Mouse (Mus musculus) hindbrain, embryonic 10.5 days (tissue): ENCODE data around the gene Col12a1. TPM values are rescaled to one million over a fixed set of nuclear protein-coding genes. Genes with fewer than 3 reads are reported as not detected.

Experiments
- DNase-seq: peaks from one replicate; pipeline ENCODE4 v3.0.0-alpha.2; 2017; ENCODE audit warnings: low spot score
- H3K27ac ChIP-seq: fragments of 300-500 bp; sonication (generic); 2 replicates; pipeline ENCODE4 v1.5.1; 2016; ENCODE audit warnings: mild to moderate bottlenecking, moderate library complexity
- H3K27me3 ChIP-seq: fragments of 300-500 bp; sonication (generic); 2 replicates; pipeline ENCODE4 v1.6.1; 2016; ENCODE audit warnings: mild to moderate bottlenecking; ENCODE audit not compliant: poor library complexity, insufficient read depth, severe bottlenecking
- H3K36me3 ChIP-seq: fragments of 300-500 bp; sonication (generic); 2 replicates; pipeline ENCODE4 v1.6.1; 2016; ENCODE audit warnings: mild to moderate bottlenecking, moderate library complexity
- H3K4me1 ChIP-seq: fragments of 300-500 bp; sonication (generic); replicated peaks from 2 replicates; pipeline ENCODE4 v1.6.1; 2016; ENCODE audit warnings: mild to moderate bottlenecking
- H3K4me3 ChIP-seq: fragments of 300-500 bp; sonication (generic); 2 replicates; pipeline ENCODE4 v1.5.1; 2016; ENCODE audit warnings: mild to moderate bottlenecking, moderate library complexity
- H3K9me3 ChIP-seq: fragments of 300-500 bp; sonication (generic); 2 replicates; pipeline ENCODE4 v1.6.1; 2016; ENCODE audit warnings: mild to moderate bottlenecking, moderate library complexity
- WGBS: fragments of 180-500 bp; shearing (Covaris S2); methylation state at CpG from one replicate; pipeline ENCODE4 v1.1.7; 2016; 5-methylcytosine and 5-hydroxymethylcytosine counted together
- polyA plus RNA-seq: library from polyadenylated mRNA; unstranded; fragments of >200 nt; fragmentation: Nextera tagmentation; extraction: Ambion mirVana; gene quantifications from 2 replicates; pipeline ENCODE4 v1.2.1, GENCODE M21; 2016

Col12a1 gene
- 5.8 and 9.0 TPM in 2 replicates for polyA plus RNA-seq

GRCm38 (mm10) chr9:79718481-79719370 lies at the start of gene Col12a1:
Col12a1 (minus strand) TSS chr9:79718831.
- WGBS, result under 1% methylated on average over 64 of the region's 64 CpGs
- peak; percentile 71 for DNase-seq
- Histone ChIP-seq H3K9me3 (peaks cover 4% of the 10 kb centered on the region; the same call in 1 of the 2 replicates), H3K27me3 (peaks cover 64% of the 10 kb centered on the region), H3K36me3 (no peaks in the 10 kb centered on the region), H3K27ac (peak within 1 kb of the TSS; percentile 60), H3K4me3 (peak within 1 kb of the TSS; percentile 59), H3K4me1 (peaks cover 46% of the 10 kb centered on the region)

GRCm38 (mm10) chr9:79766991-79767545 lies 48.4 kb upstream of the Col12a1 start:
- Histone ChIP-seq H3K27ac (no peak overlapping the region), H3K27me3 (no peaks in the 10 kb centered on the region), H3K4me3 (no peak overlapping the region), H3K9me3 (no peaks in the 10 kb centered on the region), H3K4me1 (no peaks in the 10 kb centered on the region), H3K36me3 (peaks cover 19% of the 10 kb centered on the region; the same call in 1 of the 2 replicates)
- DNase-seq, result no peak
- WGBS, result 93% methylated on average over 5 of the region's 5 CpGs

GRCm38 (mm10) chr9:79765329-79765728 lies 46.7 kb upstream of the Col12a1 start:
- no peaks in the 10 kb centered on the region for H3K27me3 ChIP-seq
- H3K4me1 ChIP-seq, result peaks cover 1% of the 10 kb centered on the region; the same call in 1 of the 2 replicates
- no peak overlapping the region for H3K27ac ChIP-seq
- peaks cover 2% of the 10 kb centered on the region; the same call in 1 of the 2 replicates for H3K36me3 ChIP-seq
- WGBS, result 84% methylated on average over 4 of the region's 4 CpGs
- DNase-seq, result no peak
- no peak overlapping the region for H3K4me3 ChIP-seq
- no peaks in the 10 kb centered on the region for H3K9me3 ChIP-seq

GRCm38 (mm10) chr9:79762519-79762918 lies 43.9 kb upstream of the Col12a1 start:
- DNase-seq, result no peak
- no peaks in the 10 kb centered on the region for H3K9me3 ChIP-seq
- 83% methylated on average over 6 of the region's 6 CpGs for WGBS
- peaks cover 12% of the 10 kb centered on the region for H3K4me1 ChIP-seq
- H3K27ac ChIP-seq, result no peak overlapping the region
- no peak overlapping the region for H3K4me3 ChIP-seq
- peaks cover 5% of the 10 kb centered on the region for H3K36me3 ChIP-seq
- H3K27me3 ChIP-seq, result no peaks in the 10 kb centered on the region

GRCm38 (mm10) chr9:79760076-79760475 lies 41.4 kb upstream of the Col12a1 start:
- H3K27me3 ChIP-seq, result no peaks in the 10 kb centered on the region
- H3K27ac ChIP-seq, result peak overlapping the region; percentile 95
- WGBS, result 10% methylated on average over 14 of the region's 14 CpGs
- H3K4me3 ChIP-seq, result peak overlapping the region; percentile 65
- DNase-seq, result no peak
- no peaks in the 10 kb centered on the region for H3K9me3 ChIP-seq
- peaks cover 12% of the 10 kb centered on the region for H3K4me1 ChIP-seq
- H3K36me3 ChIP-seq, result peaks cover 29% of the 10 kb centered on the region

GRCm38 (mm10) chr9:79759385-79760005 lies 40.9 kb upstream of the Col12a1 start, which contains the start of gene Cox7a2:
Cox7a2 (minus strand) TSS chr9:79759878.
- Histone ChIP-seq H3K4me3 (peak within 1 kb of the TSS; percentile 65), H3K36me3 (peaks cover 34% of the 10 kb centered on the region), H3K4me1 (peaks cover 12% of the 10 kb centered on the region), H3K27me3 (no peaks in the 10 kb centered on the region), H3K27ac (peak within 1 kb of the TSS; percentile 95), H3K9me3 (no peaks in the 10 kb centered on the region)
- under 1% methylated on average over 49 of the region's 49 CpGs for WGBS
- peak; percentile 95 for DNase-seq

- Histone ChIP-seq H3K36me3 (peaks cover 64% of the 10 kb centered on the region), H3K4me3 (no peak overlapping the region), H3K9me3 (no peaks in the 10 kb centered on the region), H3K4me1 (peaks cover 10% of the 10 kb centered on the region), H3K27me3 (no peaks in the 10 kb centered on the region), H3K27ac (no peak overlapping the region)
- no peak for DNase-seq
- WGBS, result 92% methylated on average over 4 of the region's 4 CpGs
Measured at GRCm38 (mm10) chr9:79755311-79755710, 36.7 kb upstream of the Col12a1 start.

- no peaks in the 10 kb centered on the region for H3K27me3 ChIP-seq
- DNase-seq, result no peak
- H3K4me3 ChIP-seq, result no peak overlapping the region
- H3K9me3 ChIP-seq, result no peaks in the 10 kb centered on the region
- 84% methylated on average over 8 of the region's 8 CpGs for WGBS
- H3K4me1 ChIP-seq, result no peaks in the 10 kb centered on the region
- H3K27ac ChIP-seq, result no peak overlapping the region
- peaks cover 59% of the 10 kb centered on the region for H3K36me3 ChIP-seq
Measured at GRCm38 (mm10) chr9:79751846-79752245, 33.2 kb upstream of the Col12a1 start.

- Histone ChIP-seq H3K9me3 (no peaks in the 10 kb centered on the region), H3K27me3 (no peaks in the 10 kb centered on the region), H3K4me1 (no peaks in the 10 kb centered on the region), H3K27ac (no peak overlapping the region), H3K4me3 (no peak overlapping the region), H3K36me3 (peaks cover 49% of the 10 kb centered on the region)
- DNase-seq, result no peak
- 87% methylated on average over 7 of the region's 7 CpGs for WGBS
Measured at GRCm38 (mm10) chr9:79750709-79751108, 32.1 kb upstream of the Col12a1 start.

- no peak overlapping the region for H3K27ac ChIP-seq
- no peaks in the 10 kb centered on the region for H3K9me3 ChIP-seq
- no peak overlapping the region for H3K4me3 ChIP-seq
- H3K36me3 ChIP-seq, result peaks cover 7% of the 10 kb centered on the region; the same call in 1 of the 2 replicates
- H3K27me3 ChIP-seq, result no peaks in the 10 kb centered on the region
- WGBS, result 50% methylated on average over 4 of the region's 4 CpGs
- no peak for DNase-seq
- H3K4me1 ChIP-seq, result peaks cover 2% of the 10 kb centered on the region; the same call in 1 of the 2 replicates
Measured at GRCm38 (mm10) chr9:79745036-79745435, 26.4 kb upstream of the Col12a1 start.

GRCm38 (mm10) chr9:79735608-79736007 lies 17.0 kb upstream of the Col12a1 start:
- no peak for DNase-seq
- 90% methylated on average over 6 of the region's 6 CpGs for WGBS
- no peaks in the 10 kb centered on the region for H3K4me1 ChIP-seq
- no peaks in the 10 kb centered on the region for H3K27me3 ChIP-seq
- no peaks in the 10 kb centered on the region for H3K9me3 ChIP-seq
- no peaks in the 10 kb centered on the region for H3K36me3 ChIP-seq
- no peak overlapping the region for H3K27ac ChIP-seq
- H3K4me3 ChIP-seq, result no peak overlapping the region

- H3K4me1 ChIP-seq, result no peaks in the 10 kb centered on the region
- no peak for DNase-seq
- no peak overlapping the region for H3K4me3 ChIP-seq
- no peaks in the 10 kb centered on the region for H3K9me3 ChIP-seq
- no peaks in the 10 kb centered on the region for H3K36me3 ChIP-seq
- 89% methylated on average over 5 of the region's 5 CpGs for whole genome bisulfite sequencing
- H3K27ac ChIP-seq, result no peak overlapping the region
- no peaks in the 10 kb centered on the region for H3K27me3 ChIP-seq
Measured at GRCm38 (mm10) chr9:79730301-79730700, 11.7 kb upstream of the Col12a1 start.
